Mouse (Mus musculus): ENCODE measurements around the gene Wfdc11.

Wfdc11 gene

GRCm38 (mm10) chr2:164673987-164674386 is at the start of gene Wfdc11:
Gene Wfdc11, minus strand, starts transcription at chr2:164674087.
- POLR2A ChIA-PET: no interaction called here
- CTCF ChIA-PET: no interaction called here

DNA sequence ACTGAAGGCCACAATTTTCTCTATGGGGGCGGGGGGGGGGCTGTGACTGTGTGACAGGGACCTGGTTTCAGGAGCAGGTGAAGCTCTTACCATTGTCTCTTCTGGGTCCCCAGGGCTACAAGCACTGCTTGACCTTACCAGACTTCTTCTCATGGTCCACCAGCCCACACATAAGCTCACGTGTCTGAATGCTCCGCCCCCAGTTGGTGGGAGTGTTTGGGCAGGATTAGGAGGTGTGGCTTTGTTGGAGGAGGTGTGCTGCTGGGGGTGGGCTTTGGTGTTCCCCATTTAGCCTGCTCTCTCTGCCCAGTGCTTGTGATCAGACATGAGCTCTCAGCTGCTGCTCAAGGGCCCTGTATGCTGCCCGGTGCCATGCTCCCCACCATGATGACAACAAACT is 49.4 kb upstream of the Wfdc11 start:
- CTCF ChIA-PET: interaction anchor here (0.5 to 1.4 kb wide), 6 partner anchors 47 to 306 kb away, joined by 3 to 6 read pairs (median 4); partner anchors contain the start of genes Wfdc10 (in 2 of the 4) and Wfdc9 (in 2 of the 4)
- POLR2A ChIA-PET: interaction anchor here in 2 of 4 experiments (0.6 to 1.3 kb wide), 4 partner anchors 23 to 210 kb away, joined by 3 to 6 read pairs (median 4); partner anchors contain the start of gene Pcif1 (in 1 of the 2)

DNA sequence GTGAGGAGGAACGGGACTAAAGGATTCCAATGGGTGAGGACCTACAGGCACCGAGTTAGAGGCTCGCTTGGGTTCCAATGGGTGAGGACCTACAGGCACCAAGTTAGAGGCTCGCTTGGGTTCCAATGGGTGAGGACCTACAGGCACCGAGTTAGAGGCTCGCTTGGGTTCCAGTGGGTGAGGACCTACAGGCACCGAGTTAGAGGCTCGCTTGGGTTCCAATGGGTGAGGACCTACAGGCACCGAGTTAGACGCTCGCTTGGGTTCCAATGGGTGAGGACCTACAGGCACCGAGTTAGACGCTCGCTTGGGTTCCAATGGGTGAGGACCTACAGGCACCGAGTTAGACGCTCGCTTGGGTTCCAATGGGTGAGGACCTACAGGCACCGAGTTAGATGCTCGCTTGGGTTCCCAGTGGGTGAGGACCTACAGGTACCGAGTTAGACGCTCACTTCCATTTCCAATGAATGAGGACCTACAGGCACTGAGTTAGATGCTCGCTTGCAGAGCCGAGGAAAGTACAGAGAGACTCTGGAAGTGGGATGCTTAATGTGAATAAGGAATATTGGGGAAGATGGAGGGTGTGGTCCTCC is 42.4 kb upstream of the Wfdc11 start:
- CTCF ChIA-PET: interaction anchor here in 1 of 4 experiments (0.7 kb wide), 1 partner anchor 146 kb away, joined by 3 read pairs; no protein-coding TSS in a partner anchor
- POLR2A ChIA-PET: interaction anchor here in 1 of 4 experiments (0.7 kb wide), 1 partner anchor 16 kb away, joined by 3 read pairs; no protein-coding TSS in a partner anchor

GRCm38 (mm10) chr2:164715005-164715404 is 41.1 kb upstream of the Wfdc11 start, which contains the start of gene Spint5:
Gene Spint5, plus strand, starts transcription at chr2:164715305.
- POLR2A ChIA-PET: no interaction called here
- CTCF ChIA-PET: no interaction called here

DNA sequence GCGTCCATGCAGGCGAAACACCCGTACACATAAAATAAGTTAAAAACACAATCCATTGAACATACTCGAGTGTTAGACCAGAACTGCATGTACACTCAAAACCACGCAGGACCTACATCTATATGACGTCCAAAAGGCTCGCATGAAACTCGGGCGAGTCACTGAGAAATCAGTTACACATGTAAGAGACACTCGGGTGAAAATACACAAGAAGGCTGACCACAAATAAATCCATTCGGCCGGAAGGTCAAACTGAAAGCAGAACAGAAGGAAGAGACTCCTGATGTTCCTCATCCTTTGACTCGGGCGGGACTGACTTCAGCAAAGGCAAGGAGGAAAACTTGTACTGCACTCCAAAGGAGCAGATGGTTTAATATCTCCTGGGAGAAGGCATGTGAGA is 32.1 kb upstream of the Wfdc11 start:
- POLR2A ChIA-PET: interaction anchor here in 1 of 4 experiments (0.6 kb wide), 2 partner anchors 19 to 954 kb away, joined by 3 to 6 read pairs; no protein-coding TSS in a partner anchor
- CTCF ChIA-PET: no interaction called here

DNA sequence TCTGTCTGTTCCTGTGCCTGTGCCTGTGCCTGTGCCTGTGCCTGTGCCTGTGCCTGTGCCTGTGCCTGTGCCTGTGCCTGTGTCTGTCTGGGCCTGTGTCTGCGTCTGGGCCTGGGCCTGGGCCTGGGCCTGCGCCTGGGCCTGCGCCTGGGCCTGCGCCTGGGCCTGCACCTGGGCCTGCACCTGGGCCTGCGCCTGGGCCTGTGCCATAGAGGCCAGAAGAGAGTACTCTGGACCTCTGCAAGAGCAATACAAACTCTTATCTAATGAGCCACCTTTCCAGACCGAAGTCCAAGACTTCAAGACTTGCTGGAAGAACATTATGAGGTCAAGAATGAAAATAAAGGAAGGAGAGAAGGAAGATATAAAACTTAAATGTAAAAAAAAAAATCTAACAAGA is 31.4 kb upstream of the Wfdc11 start:
- ChIA-PET POLR2A (no interaction called here), CTCF (no interaction called here)

DNA sequence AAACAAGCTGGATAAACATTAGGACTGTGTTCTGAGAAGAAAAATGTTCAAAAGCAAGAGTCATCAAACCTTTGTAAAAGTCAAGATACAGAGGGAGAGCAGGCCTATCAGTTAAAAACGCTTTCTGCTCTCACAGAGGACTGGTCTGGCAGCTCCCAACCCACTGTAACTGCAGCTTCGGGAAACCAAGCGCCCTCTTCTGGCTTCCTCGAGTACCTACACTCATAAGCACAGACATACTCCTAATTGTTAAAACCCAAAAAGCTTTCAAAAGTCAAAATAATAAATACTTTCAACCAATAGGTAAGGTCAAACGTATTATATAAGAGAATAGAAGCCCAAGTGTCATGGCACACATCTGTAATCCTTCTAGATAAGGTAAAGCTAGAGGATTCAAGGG is 30.3 kb upstream of the Wfdc11 start:
- CTCF ChIA-PET: interaction anchor here in 3 of 4 experiments (0.5 to 1.4 kb wide), 9 partner anchors 13 to 709 kb away, joined by 3 to 14 read pairs (median 3); partner anchors contain the start of genes Wfdc10 (in 1 of the 3) and Wfdc9 (in 1 of the 3)
- POLR2A ChIA-PET: no interaction called here

DNA sequence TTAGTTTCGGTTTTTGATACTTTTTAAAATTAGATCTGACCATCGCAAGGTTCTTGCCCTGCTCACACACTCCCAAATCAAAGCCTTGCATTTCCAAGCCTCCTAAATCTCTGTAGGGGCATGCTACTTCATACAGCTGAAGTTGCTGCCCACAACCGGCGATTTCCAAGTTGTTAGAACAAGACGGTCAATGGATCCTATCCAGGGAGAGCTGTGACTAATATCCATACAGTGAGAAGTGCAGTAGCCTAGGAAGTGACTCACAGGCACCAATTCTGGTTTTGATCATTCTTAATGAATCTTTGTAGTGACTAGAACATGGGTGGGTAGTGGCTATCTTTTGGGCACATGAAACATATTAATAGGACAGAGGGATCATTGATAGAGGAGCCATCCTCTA is 27.9 kb upstream of the Wfdc11 start:
- ChIA-PET CTCF (interaction anchor here in 3 of 4 experiments (1.0 to 2.2 kb wide), 4 partner anchors 23 to 183 kb away, joined by 3 to 7 read pairs (median 3); partner anchors contain the start of genes Wfdc10 (in 1 of the 3) and Wfdc9 (in 1 of the 3)), POLR2A (no interaction called here)

GRCm38 (mm10) chr2:164700959-164701358 is 27.1 kb upstream of the Wfdc11 start:
- CTCF ChIA-PET: interaction anchor here (0.5 to 2.2 kb wide), 15 partner anchors 22 to 839 kb away, joined by 3 to 7 read pairs (median 4); partner anchors contain the start of genes Wfdc10 (in 2 of the 4) and Wfdc9 (in 2 of the 4)
- POLR2A ChIA-PET: interaction anchor here in 1 of 4 experiments (0.6 kb wide), 1 partner anchor 26 kb away, joined by 3 read pairs; no protein-coding TSS in a partner anchor

- ChIA-PET POLR2A (interaction anchor here in 1 of 4 experiments (0.5 kb wide), 1 partner anchor 38 kb away, joined by 3 read pairs; no protein-coding TSS in a partner anchor), CTCF (interaction anchor here in 1 of 4 experiments (1.2 kb wide), 1 partner anchor 19 kb away, joined by 3 read pairs; no protein-coding TSS in a partner anchor)
Measured at GRCm38 (mm10) chr2:164698201-164698600, 24.3 kb upstream of the Wfdc11 start, which contains the start of gene Spint4. Gene Spint4, plus strand, starts transcription at chr2:164698501.

GRCm38 (mm10) chr2:164684807-164685206 is 10.9 kb upstream of the Wfdc11 start, which contains the start of gene Wfdc13:
Gene Wfdc13, plus strand, starts transcription at chr2:164685107.
- CTCF ChIA-PET: interaction anchor here in 1 of 4 experiments (1.2 kb wide), 1 partner anchor 29 kb away, joined by 3 read pairs; the partner anchor contains the start of genes Wfdc10 and Wfdc9
- POLR2A ChIA-PET: interaction anchor here in 1 of 4 experiments (0.6 kb wide), 1 partner anchor 81 kb away, joined by 4 read pairs; no protein-coding TSS in a partner anchor

GRCm38 (mm10) chr2:164679906-164680305 is 6.0 kb upstream of the Wfdc11 start:
- POLR2A ChIA-PET: interaction anchor here in 2 of 4 experiments (0.7 to 1.2 kb wide), 6 partner anchors 8 to 143 kb away, joined by 3 to 4 read pairs (median 4); partner anchors contain the start of genes Dnttip1 (in 1 of the 2), Wfdc3 (in 1 of the 2) and Zswim1 (in 1 of the 2)
- CTCF ChIA-PET: interaction anchor here (0.6 to 2.3 kb wide), 41 partner anchors 9 to 395 kb away, joined by 3 to 37 read pairs (median 4); partner anchors contain the start of genes Wfdc10 (in 2 of the 4), Wfdc9 (in 2 of the 4), Gm20458 (in 1 of the 4) and Snx21 (in 1 of the 4)

DNA sequence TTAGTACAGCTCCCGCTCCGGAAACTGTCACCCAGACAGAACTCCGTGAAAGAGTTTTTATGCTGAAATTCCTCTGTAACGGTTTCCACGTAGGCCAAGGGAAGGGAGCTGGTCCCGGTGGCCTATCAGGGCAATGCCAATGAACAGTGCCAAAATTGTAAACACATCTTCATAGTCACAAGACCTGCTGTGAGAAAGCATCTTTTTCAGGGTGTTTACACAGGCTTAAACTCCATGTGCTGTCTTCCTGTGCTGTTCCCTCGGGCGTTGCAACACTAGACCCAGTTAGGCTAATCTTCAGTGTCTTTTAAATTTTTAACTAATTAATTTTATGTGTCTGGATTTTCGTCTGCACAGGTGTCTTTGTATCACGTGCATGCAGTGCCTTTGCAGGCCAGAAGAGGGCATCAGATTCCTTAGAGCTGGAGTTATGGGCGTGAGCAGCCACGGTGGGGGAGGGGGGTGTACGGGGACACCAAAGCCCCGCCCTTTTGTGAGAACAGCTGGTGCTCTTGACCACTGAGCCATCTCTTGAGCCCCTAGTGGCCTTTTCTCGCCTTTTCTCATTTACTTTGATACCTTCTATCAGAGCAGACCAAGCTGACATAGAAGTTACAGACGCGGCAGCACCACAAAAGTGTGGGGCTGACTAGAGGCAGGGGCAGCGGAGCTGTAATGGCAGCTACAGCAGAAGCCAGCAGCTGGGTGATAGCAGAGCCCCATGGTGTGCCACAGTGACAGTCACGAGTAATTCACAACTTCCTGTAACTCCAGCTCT is 5.2 kb upstream of the Wfdc11 start:
- CTCF ChIA-PET: interaction anchor here (0.6 to 2.3 kb wide), 60 partner anchors 8 to 937 kb away, joined by 3 to 37 read pairs (median 4); partner anchors contain the start of genes Wfdc10 (in 3 of the 4), Wfdc9 (in 3 of the 4), Eppin (in 1 of the 4) and Gm20458 (in 1 of the 4)
- POLR2A ChIA-PET: interaction anchor here in 3 of 4 experiments (0.7 to 1.2 kb wide), 8 partner anchors 9 to 661 kb away, joined by 3 to 4 read pairs (median 4); partner anchors contain the start of genes Zswim1 (in 2 of the 3), Dnttip1 (in 1 of the 3) and Wfdc3 (in 1 of the 3)

DNA sequence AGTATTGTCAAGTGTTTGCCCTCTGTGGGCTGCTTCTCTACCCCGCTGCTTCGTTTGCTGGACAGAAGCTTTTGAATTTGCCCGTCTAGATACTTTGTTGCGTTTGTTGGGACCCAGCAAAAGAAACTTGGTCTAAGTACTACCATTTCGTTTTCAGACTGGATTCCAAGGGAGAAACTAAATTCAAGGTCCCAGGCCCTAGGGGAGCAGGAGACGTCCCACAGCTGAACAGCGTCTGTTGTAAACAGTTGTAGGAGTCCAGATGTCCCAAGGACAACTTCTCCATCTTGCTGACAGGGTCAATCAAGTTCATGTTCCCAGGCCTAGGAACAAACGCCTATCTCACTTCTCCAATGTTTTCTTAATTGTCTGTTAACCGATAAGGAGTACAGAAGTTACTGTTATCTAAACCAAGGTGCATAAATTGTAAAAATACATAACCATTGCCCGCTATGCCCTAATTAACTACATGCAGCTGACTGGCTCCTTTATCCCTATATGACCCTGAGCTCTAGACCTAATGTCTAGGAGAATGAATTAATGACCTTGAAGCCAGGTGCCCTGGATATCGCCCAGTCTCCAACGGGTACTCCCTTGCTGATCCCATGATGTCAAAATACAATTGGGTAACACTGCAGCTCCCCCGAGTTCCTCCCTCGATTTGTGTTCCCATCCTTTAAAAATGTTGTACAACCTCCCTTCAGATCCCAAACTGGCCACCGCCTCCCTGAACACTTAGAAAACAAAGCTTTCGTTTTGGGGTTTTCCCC is 3.2 kb upstream of the Wfdc11 start:
- CTCF ChIA-PET: interaction anchor here in 3 of 4 experiments (0.5 to 2.8 kb wide), 7 partner anchors 21 to 195 kb away, joined by 4 to 15 read pairs (median 7); partner anchors contain the start of genes Wfdc10 (in 2 of the 3) and Wfdc9 (in 2 of the 3)
- POLR2A ChIA-PET: interaction anchor here (0.8 to 1.9 kb wide), 6 partner anchors 20 to 234 kb away, joined by 3 to 5 read pairs (median 3); partner anchors contain the start of genes Acot8 (in 2 of the 4), Zswim3 (in 2 of the 4), Sdc4 (in 1 of the 4) and Wfdc9 (in 1 of the 4)

GRCm38 (mm10) chr2:164676103-164676502 is 2.2 kb upstream of the Wfdc11 start:
- CTCF ChIA-PET: interaction anchor here (0.6 to 2.8 kb wide), 8 partner anchors 20 to 56 kb away, joined by 3 to 15 read pairs (median 4); partner anchors contain the start of genes Wfdc10 (in 2 of the 4) and Wfdc9 (in 2 of the 4)
- POLR2A ChIA-PET: interaction anchor here in 3 of 4 experiments (0.8 to 1.9 kb wide), 5 partner anchors 23 to 233 kb away, joined by 3 to 5 read pairs (median 3); partner anchors contain the start of genes Acot8 (in 2 of the 3), Zswim3 (in 2 of the 3) and Sdc4 (in 1 of the 3)

DNA sequence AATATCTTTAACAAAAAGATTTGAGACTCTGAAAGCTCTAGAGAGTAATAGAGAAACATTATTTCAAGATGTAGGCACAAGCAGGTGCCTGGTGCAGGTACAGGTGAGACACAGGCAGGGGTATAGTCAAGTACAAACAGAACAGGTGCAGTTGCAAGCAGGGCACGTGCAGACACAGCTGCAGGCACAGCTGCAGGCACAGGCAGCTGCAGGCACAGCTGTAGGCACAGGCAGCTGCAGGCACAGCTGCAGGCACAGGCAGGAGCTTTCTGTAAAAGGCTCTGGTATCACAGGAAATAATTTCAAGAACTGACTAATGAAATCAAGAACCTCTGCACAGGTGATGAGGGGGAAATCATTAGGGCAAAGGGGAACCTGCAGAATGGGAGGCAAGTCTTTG is 2.9 kb downstream of the Wfdc11 start:
- POLR2A ChIA-PET: no interaction called here

DNA sequence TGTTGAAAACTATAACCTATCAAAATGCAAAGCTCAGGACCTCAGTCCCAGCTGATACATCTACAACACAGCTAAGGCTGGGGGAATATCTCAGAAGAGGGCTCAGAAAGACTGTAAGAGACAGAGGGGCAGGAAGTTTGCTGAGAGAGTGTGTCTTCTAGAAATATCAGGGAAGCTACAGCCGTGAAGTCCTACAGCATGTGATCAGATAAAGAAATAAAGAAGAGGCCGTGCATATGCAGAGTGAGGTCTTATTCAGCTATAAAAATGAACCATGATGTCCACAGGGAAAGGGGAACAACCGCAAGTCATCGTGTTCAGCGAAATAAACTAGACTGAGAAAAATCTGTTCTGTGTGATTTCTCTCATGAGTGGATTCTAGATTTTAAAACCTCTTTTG is 3.6 kb downstream of the Wfdc11 start:
- ChIA-PET POLR2A (interaction anchor here in 1 of 4 experiments (0.6 kb wide), 1 partner anchor 476 kb away, joined by 3 read pairs; no protein-coding TSS in a partner anchor), CTCF (interaction anchor here in 2 of 4 experiments (0.6 to 1.2 kb wide), 4 partner anchors 9 to 924 kb away, joined by 3 to 10 read pairs (median 6); partner anchors contain the start of genes Wfdc10 (in 1 of the 2) and Wfdc9 (in 1 of the 2))

More for the DNA sequence above, 2.9 kb downstream of the Wfdc11 start:
- CTCF ChIA-PET: interaction anchor here in 1 of 4 experiments (0.6 kb wide), 1 partner anchor 923 kb away, joined by 10 read pairs; no protein-coding TSS in a partner anchor

Measured in embryonic stem cell, embryonic (primary cell).